In genomic region chr1:191687531-191687930, GRCm38 (mm10) we compare ENCODE assay signal across 23 mouse cellular contexts. TPM values are rescaled to one million over a fixed set of nuclear protein-coding genes. Genes with fewer than 3 reads are reported as not detected.
A peak's percentile ranks its signal among the peaks of the same experiment; 100 is the strongest.
DNase-seq lines count a peak whose midpoint lies in the region; ATAC-seq and TF ChIP-seq lines count a peak whose summit lies in the region.
"Had no signal": no experiment of that assay in that cellular context is flagged by ENCODE, and none has a peak within 500 bp of the region (broad histone marks: within the 10 kb centered on the region; RNA-seq: fewer than 3 reads in every experiment).

No protein-coding gene starts in this region.

- ATAC-seq in liver, embryonic 11.5 days (replicated peaks; ENCODE audit: low FRiP score), result no peak
- ATAC-seq in liver, embryonic 12.5 days, result no peak
- ATAC-seq in liver, postnatal 0 days, result peak; percentile 51
- ATAC-seq: intestine, embryonic 15.5 days; midbrain, embryonic 15.5 days had no signal

- intact Hi-C loops in heart, postnatal 14 days (cut with DNase I), result no loop called here

- no peak for TF ChIP-seq CTCF in liver, postnatal 0 days (IDR thresholded peaks at IDR 0.05; ENCODE audit: low read depth)

- H3K4me3 ChIP-seq in liver, embryonic 11.5 days (ENCODE audit: low read depth, low read length), result no peak overlapping the region
- H3K4me3 ChIP-seq in liver, embryonic 12.5 days, result no peak overlapping the region
- H3K4me3 ChIP-seq in liver, postnatal 0 days (ENCODE audit: low read depth, low read length), result no peak overlapping the region
- no peak overlapping the region for H3K4me3 ChIP-seq in embryonic facial prominence, embryonic 10.5 days
- H3K4me3 ChIP-seq: embryonic facial prominence, embryonic 15.5 days; forebrain, embryonic 10.5 days; heart, embryonic 13.5 days; intestine, embryonic 15.5 days; kidney, embryonic 15.5 days; limb, embryonic 13.5 days; midbrain, embryonic 15.5 days; myocyte had no signal

- 84% methylated on average over 7 of the region's 7 CpGs for WGBS in liver, embryonic 11.5 days
- WGBS in liver, embryonic 12.5 days (ENCODE audit: insufficient replicate concordance), result 80% methylated on average over 7 of the region's 7 CpGs
- 67% methylated on average over 7 of the region's 7 CpGs for WGBS in liver, postnatal 0 days (ENCODE audit: insufficient replicate concordance)
- WGBS in embryonic facial prominence, embryonic 10.5 days, result 90% methylated on average over 7 of the region's 7 CpGs

- no peaks in the 10 kb centered on the region for H3K4me1 ChIP-seq in liver, embryonic 11.5 days (replicated peaks; ENCODE audit: control insufficient read depth, insufficient read depth, low read length)
- H3K4me1 ChIP-seq in liver, embryonic 12.5 days, result no peaks in the 10 kb centered on the region
- peaks cover 12% of the 10 kb centered on the region for H3K4me1 ChIP-seq in liver, postnatal 0 days (ENCODE audit: insufficient read depth)
- no peaks in the 10 kb centered on the region for H3K4me1 ChIP-seq in embryonic facial prominence, embryonic 10.5 days
- H3K4me1 ChIP-seq: embryonic facial prominence, embryonic 15.5 days; forebrain, embryonic 10.5 days; heart, embryonic 13.5 days; intestine, embryonic 15.5 days; kidney, embryonic 15.5 days; limb, embryonic 13.5 days; midbrain, embryonic 15.5 days had no signal

- H3K9me3 ChIP-seq in liver, embryonic 11.5 days (ENCODE audit: control insufficient read depth, low read length), result peaks cover 5% of the 10 kb centered on the region
- no peaks in the 10 kb centered on the region; the same call in none of the 2 replicates for H3K9me3 ChIP-seq in liver, embryonic 12.5 days (replicated peaks)
- peaks cover 6% of the 10 kb centered on the region for H3K9me3 ChIP-seq in liver, postnatal 0 days (ENCODE audit: low read length)
- H3K9me3 ChIP-seq in embryonic facial prominence, embryonic 10.5 days, result peaks cover 17% of the 10 kb centered on the region
- H3K9me3 ChIP-seq: intestine, embryonic 15.5 days had no signal

- TF ChIP-seq EP300 in liver, postnatal 0 days (IDR thresholded peaks at IDR 0.05; ENCODE audit: low read depth), result peak; percentile 23; the same call in 1 of the 2 replicates

- H3K27ac ChIP-seq in liver, embryonic 11.5 days (ENCODE audit: low read depth, low read length), result no peak overlapping the region
- no peak overlapping the region for H3K27ac ChIP-seq in liver, embryonic 12.5 days
- peak overlapping the region; percentile 16; the same call in 1 of the 2 replicates for H3K27ac ChIP-seq in liver, postnatal 0 days (ENCODE audit: low read depth)
- H3K27ac ChIP-seq in embryonic facial prominence, embryonic 10.5 days (replicated peaks), result no peak overlapping the region
- H3K27ac ChIP-seq: embryonic facial prominence, embryonic 15.5 days; forebrain, embryonic 10.5 days; heart, embryonic 13.5 days; hindbrain, embryonic 14.5 days; intestine, embryonic 15.5 days; kidney, embryonic 15.5 days; limb, embryonic 13.5 days; midbrain, embryonic 15.5 days had no signal

- no peak overlapping the region for H3K4me2 ChIP-seq in liver, embryonic 11.5 days
- no peak overlapping the region for H3K4me2 ChIP-seq in liver, embryonic 12.5 days
- no peak overlapping the region for H3K4me2 ChIP-seq in liver, postnatal 0 days (ENCODE audit: low read depth, low read length)
- H3K4me2 ChIP-seq: embryonic facial prominence, embryonic 15.5 days; heart, embryonic 13.5 days; hindbrain, embryonic 14.5 days; intestine, embryonic 15.5 days; kidney, embryonic 15.5 days; limb, embryonic 13.5 days; midbrain, embryonic 15.5 days had no signal

- H3K27me3 ChIP-seq in liver, embryonic 11.5 days (replicated peaks; ENCODE audit: control insufficient read depth, insufficient read depth, low read length), result no peaks in the 10 kb centered on the region
- no peaks in the 10 kb centered on the region for H3K27me3 ChIP-seq in liver, embryonic 12.5 days (replicated peaks)
- no peaks in the 10 kb centered on the region for H3K27me3 ChIP-seq in liver, postnatal 0 days (ENCODE audit: insufficient read depth, low read length)
- H3K27me3 ChIP-seq in embryonic facial prominence, embryonic 10.5 days (replicated peaks; ENCODE audit: low read depth, poor library complexity, severe bottlenecking), result no peaks in the 10 kb centered on the region
- H3K27me3 ChIP-seq: embryonic facial prominence, embryonic 15.5 days; heart, embryonic 13.5 days; intestine, embryonic 15.5 days; kidney, embryonic 15.5 days; limb, embryonic 13.5 days; midbrain, embryonic 15.5 days had no signal

- DNase-seq in liver, embryonic 11.5 days (ENCODE audit: low spot score), result peak; percentile 20
- DNase-seq in adrenal gland, postnatal 14 days, result peak; percentile 52
- peak; percentile 39 for DNase-seq in liver, postnatal 0 days
- DNase-seq in thymus, postnatal 36 days, result no peak
- DNase-seq in embryonic facial prominence, embryonic 10.5 days (ENCODE audit: low spot score), result no peak
- no peak for DNase-seq in heart, postnatal 14 days
- DNase-seq: cerebellum, adult 11 months; cerebellum, postnatal 25 days; embryo, embryonic 11 days; heart, adult 18-20 months; heart, postnatal 36 days; layer of hippocampus, postnatal 36 days; thymus, postnatal 25 days had no signal

- no peaks in the 10 kb centered on the region for H3K36me3 ChIP-seq in liver, embryonic 11.5 days (ENCODE audit: control insufficient read depth, insufficient read depth, low read length)
- H3K36me3 ChIP-seq in liver, embryonic 12.5 days, result no peaks in the 10 kb centered on the region
- H3K36me3 ChIP-seq in liver, postnatal 0 days (replicated peaks; ENCODE audit: insufficient read depth, low read length), result no peaks in the 10 kb centered on the region
- no peaks in the 10 kb centered on the region for H3K36me3 ChIP-seq in embryonic facial prominence, embryonic 10.5 days (replicated peaks)
- H3K36me3 ChIP-seq: embryonic facial prominence, embryonic 15.5 days; forebrain, embryonic 10.5 days; heart, embryonic 13.5 days; intestine, embryonic 15.5 days; kidney, embryonic 15.5 days; limb, embryonic 13.5 days; midbrain, embryonic 15.5 days had no signal

- H3K9ac ChIP-seq in liver, embryonic 11.5 days (ENCODE audit: low read depth, low read length), result no peak overlapping the region
- no peak overlapping the region for H3K9ac ChIP-seq in liver, embryonic 12.5 days
- no peak overlapping the region for H3K9ac ChIP-seq in liver, postnatal 0 days (replicated peaks)
- H3K9ac ChIP-seq: embryonic facial prominence, embryonic 15.5 days; heart, embryonic 13.5 days; hindbrain, embryonic 14.5 days; intestine, embryonic 15.5 days; kidney, embryonic 15.5 days; limb, embryonic 13.5 days; midbrain, embryonic 15.5 days had no signal

RNA-seq across cellular contexts. Expression of gene Lpgat1, which starts 30.1 kb away (rescaled TPM):
- 22.1 and 25.5 TPM in 2 replicates for polyA plus RNA-seq in liver, embryonic 11.5 days (2014; fragmentation: Nextera tagmentation; extraction: Ambion mirVana)
- polyA plus RNA-seq in liver, embryonic 12.5 days (2016; fragmentation: Nextera tagmentation; extraction: Ambion mirVana), result 21.4 and 21.8 TPM in 2 replicates
- total RNA-seq in adrenal gland, postnatal 14 days (2021), result 59.3 and 59.7 TPM in 2 replicates
- polyA plus RNA-seq in liver, postnatal 0 days (2015; fragmentation: Nextera tagmentation; extraction: Ambion mirVana), result 95.0 and 102 TPM in 2 replicates
- 24.0 and 24.4 TPM in 2 replicates for polyA plus RNA-seq in embryonic facial prominence, embryonic 10.5 days (2016; fragmentation: Nextera tagmentation; extraction: Ambion mirVana)
- 10 to 100 TPM; 84.8 to 91.7 TPM for total RNA-seq in heart, postnatal 14 days (2021)

Comparison
In these comparisons a context has a peak if more than half of its experiments do, and no peak if none do; other contexts are left out.
1. DNase-seq: peak in liver, embryonic 11.5 days (single experiment), adrenal gland, postnatal 14 days (single experiment) and liver, postnatal 0 days (single experiment); none in thymus, postnatal 36 days (0 of 2), embryonic facial prominence, embryonic 10.5 days (single experiment) and heart, postnatal 14 days (0 of 2).